In genomic region chr4:149876761-149877160, GRCm38 (mm10) we compare ENCODE assay signal across 8 mouse cellular contexts.
DNase-seq lines count a peak whose midpoint lies in the region; ATAC-seq lines count a peak whose summit lies in the region.

No protein-coding gene starts in this region.

- no peak overlapping the region for H3K9ac ChIP-seq in neural tube, embryonic 14.5 days (replicated peaks; ENCODE audit: low read depth, low read length)

- H3K27me3 ChIP-seq in neural tube, embryonic 14.5 days (ENCODE audit: control insufficient read depth, insufficient read depth, low read length), result no peaks in the 10 kb centered on the region

- peaks cover 19% of the 10 kb centered on the region for H3K4me1 ChIP-seq in neural tube, embryonic 14.5 days (ENCODE audit: control insufficient read depth, insufficient read depth, low read length)

- intact Hi-C loops in left cerebral cortex, postnatal 4 days (cut with DNase I), result no loop called here

- H3K36me3 ChIP-seq in neural tube, embryonic 14.5 days (ENCODE audit: control insufficient read depth, insufficient read depth, low read length), result no peaks in the 10 kb centered on the region

- no peak for ATAC-seq in neural tube, embryonic 14.5 days (ENCODE audit: low read depth)

- H3K4me3 ChIP-seq in neural tube, embryonic 14.5 days (ENCODE audit: low read depth, low read length), result no peak overlapping the region

- peak; percentile 52 for DNase-seq in left cerebral cortex, postnatal 4 days
- no peak for DNase-seq in left cerebral cortex, adult 18-20 months (ENCODE audit: low spot score in 2 of 2)
- DNase-seq in gastrocnemius, postnatal 4 days (ENCODE audit: low spot score in 2 of 2), result peak; percentile 62 to 78
- DNase-seq in kidney, postnatal 14 days, result peak; percentile 67
- no peak for DNase-seq in MN1 (ENCODE audit: low spot score)
- no peak for DNase-seq in embryo, embryonic 10 days (ENCODE audit: low spot score)
- no peak for DNase-seq in layer of hippocampus, adult 9-11 months

- 0 out of 2 replicates have a peak overlapping the region, but pooled peaks have one; percentile 39 for H3K27ac ChIP-seq in neural tube, embryonic 14.5 days (ENCODE audit: low read depth, low read length)

- H3K9me3 ChIP-seq in neural tube, embryonic 14.5 days (ENCODE audit: control insufficient read depth, low read length), result no peaks in the 10 kb centered on the region

- WGBS in neural tube, embryonic 14.5 days, result 57% methylated on average over 6 of the region's 6 CpGs

- H3K4me2 ChIP-seq in neural tube, embryonic 14.5 days (ENCODE audit: low read depth, low read length), result no peak overlapping the region

Comparison
In these comparisons a context has a peak if more than half of its experiments do, and no peak if none do; other contexts are left out.
1. DNase-seq: peak in left cerebral cortex, postnatal 4 days (single experiment), gastrocnemius, postnatal 4 days (2 of 2) and kidney, postnatal 14 days (single experiment); none in left cerebral cortex, adult 18-20 months (0 of 2), MN1 (single experiment), embryo, embryonic 10 days (single experiment) and layer of hippocampus, adult 9-11 months (single experiment).